Mouse (Mus musculus): Measurements from ENCODE around the gene Cfap97d1. TPM values are rescaled to one million over a fixed set of nuclear protein-coding genes. Genes with fewer than 3 reads are reported as not detected.

The Cfap97d1 gene
- polyA plus RNA-seq, 1 experiment from 2014 or later = not detected

DNA sequence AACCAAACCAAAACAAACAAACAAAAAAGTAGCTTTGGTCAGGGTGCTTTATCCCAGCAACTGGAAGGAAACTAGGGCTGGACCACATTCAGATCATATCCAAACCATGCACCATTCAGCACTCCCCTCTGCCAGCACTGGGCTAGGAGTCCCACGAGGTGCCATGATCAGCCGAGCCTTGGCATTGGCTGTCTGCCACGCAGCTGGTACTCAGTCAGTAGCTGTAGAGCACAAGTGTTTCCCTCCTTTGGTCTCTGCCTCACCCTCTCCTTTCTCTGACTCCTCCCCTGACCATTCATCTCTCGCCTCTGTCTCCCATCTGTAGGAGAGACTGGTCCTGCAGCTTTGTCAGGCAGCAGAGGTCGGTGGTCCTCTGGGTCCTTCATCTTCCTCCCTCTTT lies 26.6 kb upstream of the Cfap97d1 start:
- Histone ChIP-seq H3K9me3 (ENCODE audit: control insufficient read depth, low read length) (no peaks in the 10 kb centered on the region), H3K4me1 (ENCODE audit: control insufficient read depth, insufficient read depth, low read depth, low read length) (peaks cover 5% of the 10 kb centered on the region; the same call in 1 of the 2 replicates), H3K27me3 (replicated peaks; ENCODE audit: control insufficient read depth, insufficient read depth, low read length) (peaks cover 15% of the 10 kb centered on the region), H3K9ac (ENCODE audit: low read depth, low read length) (no peak overlapping the region), H3K4me2 (ENCODE audit: low read length) (no peak overlapping the region), H3K27ac (ENCODE audit: low read depth, low read length) (no peak overlapping the region), H3K36me3 (ENCODE audit: control insufficient read depth, insufficient read depth, low read length) (no peaks in the 10 kb centered on the region), H3K4me3 (ENCODE audit: low read length) (no peak overlapping the region)
- WGBS = 47% methylated on average over 5 of the region's 5 CpGs
- no peak for ATAC-seq

DNA sequence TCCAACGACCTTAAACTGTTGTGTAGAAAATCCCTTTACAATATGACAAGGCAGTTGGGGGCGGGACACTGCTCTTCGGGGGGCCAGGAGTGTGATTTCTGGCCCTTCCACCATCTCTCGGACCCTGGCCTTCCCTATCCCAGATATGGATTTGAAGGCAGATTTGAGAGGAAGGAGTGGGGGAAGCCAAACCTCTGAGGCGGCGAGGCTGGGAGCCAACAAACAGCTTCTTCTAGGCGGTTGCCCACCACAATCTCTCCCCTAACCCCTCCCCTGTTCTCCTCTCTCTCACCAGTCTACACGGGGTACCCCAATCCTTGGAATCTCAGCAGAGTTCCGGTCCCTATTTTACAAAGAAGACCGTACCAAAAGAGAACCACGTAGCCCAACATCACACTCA lies 21.0 kb upstream of the Cfap97d1 start:
- Histone ChIP-seq H3K4me3 (ENCODE audit: low read length) (peak overlapping the region; percentile 64; the same call in 1 of the 2 replicates), H3K4me2 (ENCODE audit: low read length) (peak overlapping the region; percentile 92), H3K9ac (ENCODE audit: low read depth, low read length) (no peak overlapping the region), H3K27me3 (replicated peaks; ENCODE audit: control insufficient read depth, insufficient read depth, low read length) (peaks cover 40% of the 10 kb centered on the region), H3K36me3 (ENCODE audit: control insufficient read depth, insufficient read depth, low read length) (no peaks in the 10 kb centered on the region), H3K9me3 (ENCODE audit: control insufficient read depth, low read length) (no peaks in the 10 kb centered on the region), H3K4me1 (ENCODE audit: control insufficient read depth, insufficient read depth, low read depth, low read length) (peaks cover 11% of the 10 kb centered on the region), H3K27ac (ENCODE audit: low read depth, low read length) (no peak overlapping the region)
- no peak for ATAC-seq
- WGBS = 3% methylated on average over 11 of the region's 11 CpGs

DNA sequence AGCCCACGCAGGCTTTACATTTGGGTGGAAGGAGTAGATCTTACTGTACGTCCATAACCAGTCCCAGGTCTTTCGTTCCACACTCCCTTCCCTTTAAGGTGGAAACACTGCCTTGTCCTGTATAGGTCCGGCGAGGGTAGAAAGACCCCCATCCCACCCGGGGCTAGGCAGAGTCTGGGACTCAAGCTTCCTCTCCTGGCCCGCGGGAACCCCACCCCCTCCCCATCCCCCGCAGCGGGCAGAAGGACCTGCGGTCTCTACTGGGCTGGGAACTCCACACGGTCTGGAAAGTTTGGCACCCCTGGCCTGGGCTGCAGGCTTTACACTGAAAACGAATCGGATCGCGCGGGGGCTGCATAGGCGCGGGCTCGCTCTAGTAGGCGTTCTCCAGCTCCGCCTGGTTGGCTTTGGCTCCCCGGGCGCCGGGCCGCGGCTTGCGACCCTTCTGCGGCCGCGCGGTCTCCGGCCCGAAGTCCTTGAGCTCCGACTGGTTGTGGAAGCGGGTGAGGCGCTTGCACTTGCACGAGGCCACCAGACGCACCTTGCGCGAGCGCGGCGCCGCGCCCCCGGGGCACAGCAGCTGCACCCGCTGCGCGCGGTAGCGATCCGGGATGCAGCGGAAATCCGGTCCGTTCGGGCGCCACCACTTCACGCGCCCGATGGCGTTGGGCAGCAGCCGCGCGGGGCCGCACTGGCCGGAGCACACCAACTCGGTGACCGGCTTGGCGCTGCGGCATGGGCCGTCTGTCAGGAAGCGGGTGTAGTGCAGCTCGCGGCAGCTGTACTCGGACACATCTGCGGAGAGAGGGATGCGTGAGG lies 20.4 kb upstream of the Cfap97d1 start:
- peaks cover 40% of the 10 kb centered on the region for H3K27me3 ChIP-seq (replicated peaks; ENCODE audit: control insufficient read depth, insufficient read depth, low read length)
- H3K4me2 ChIP-seq (ENCODE audit: low read length) = peak overlapping the region; percentile 92
- peak; percentile 68 for ATAC-seq
- peak overlapping the region; percentile 64 for H3K4me3 ChIP-seq (ENCODE audit: low read length)
- H3K36me3 ChIP-seq (ENCODE audit: control insufficient read depth, insufficient read depth, low read length) = no peaks in the 10 kb centered on the region
- H3K4me1 ChIP-seq (ENCODE audit: control insufficient read depth, insufficient read depth, low read depth, low read length) = peaks cover 11% of the 10 kb centered on the region
- H3K9me3 ChIP-seq (ENCODE audit: control insufficient read depth, low read length) = no peaks in the 10 kb centered on the region
- under 1% methylated on average over 71 of the region's 78 CpGs for WGBS
- H3K27ac ChIP-seq (ENCODE audit: low read depth, low read length) = no peak overlapping the region
- H3K9ac ChIP-seq (ENCODE audit: low read depth, low read length) = peak overlapping the region; percentile 79

DNA sequence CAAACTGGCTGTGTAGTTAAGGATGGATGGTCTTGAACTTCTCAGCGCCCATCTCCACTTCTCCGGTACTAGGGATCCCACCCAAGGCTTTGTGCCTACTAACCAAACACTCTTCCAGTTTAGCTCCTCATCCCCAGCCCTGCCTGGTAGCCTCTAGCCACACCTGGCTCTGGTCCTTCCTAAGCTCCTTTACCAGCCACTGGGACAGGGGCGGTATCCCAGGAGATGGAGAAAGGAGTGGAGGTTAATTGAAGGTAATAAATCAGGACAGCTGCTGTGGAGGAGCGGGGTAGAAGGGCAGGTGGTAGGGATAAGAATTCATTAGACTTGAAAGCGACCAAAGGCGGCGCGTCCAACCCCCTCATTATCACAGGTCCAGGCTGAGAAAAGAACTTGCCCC lies 19.4 kb upstream of the Cfap97d1 start:
- H3K9me3 ChIP-seq (ENCODE audit: control insufficient read depth, low read length) = no peaks in the 10 kb centered on the region
- ATAC-seq = no peak
- H3K36me3 ChIP-seq (ENCODE audit: control insufficient read depth, insufficient read depth, low read length) = no peaks in the 10 kb centered on the region
- H3K9ac ChIP-seq (ENCODE audit: low read depth, low read length) = no peak overlapping the region; the same call in 1 of the 2 replicates
- peak overlapping the region; percentile 92 for H3K4me2 ChIP-seq (ENCODE audit: low read length)
- H3K4me1 ChIP-seq (ENCODE audit: control insufficient read depth, insufficient read depth, low read depth, low read length) = peaks cover 11% of the 10 kb centered on the region
- no peak overlapping the region for H3K27ac ChIP-seq (ENCODE audit: low read depth, low read length)
- H3K27me3 ChIP-seq (replicated peaks; ENCODE audit: control insufficient read depth, insufficient read depth, low read length) = peaks cover 40% of the 10 kb centered on the region
- no peak overlapping the region for H3K4me3 ChIP-seq (ENCODE audit: low read length)
- WGBS = 13% methylated on average over 8 of the region's 8 CpGs

GRCm38 (mm10) chr11:101965553-101965952 lies 18.5 kb upstream of the Cfap97d1 start:
- Histone ChIP-seq H3K36me3 (ENCODE audit: control insufficient read depth, insufficient read depth, low read length) (no peaks in the 10 kb centered on the region), H3K27me3 (replicated peaks; ENCODE audit: control insufficient read depth, insufficient read depth, low read length) (peaks cover 40% of the 10 kb centered on the region), H3K9ac (ENCODE audit: low read depth, low read length) (no peak overlapping the region), H3K4me1 (ENCODE audit: control insufficient read depth, insufficient read depth, low read depth, low read length) (peaks cover 11% of the 10 kb centered on the region), H3K27ac (ENCODE audit: low read depth, low read length) (no peak overlapping the region), H3K4me3 (ENCODE audit: low read length) (no peak overlapping the region), H3K4me2 (ENCODE audit: low read length) (no peak overlapping the region), H3K9me3 (ENCODE audit: control insufficient read depth, low read length) (no peaks in the 10 kb centered on the region)
- WGBS = 7% methylated on average over 2 of the region's 2 CpGs
- no peak for ATAC-seq

DNA sequence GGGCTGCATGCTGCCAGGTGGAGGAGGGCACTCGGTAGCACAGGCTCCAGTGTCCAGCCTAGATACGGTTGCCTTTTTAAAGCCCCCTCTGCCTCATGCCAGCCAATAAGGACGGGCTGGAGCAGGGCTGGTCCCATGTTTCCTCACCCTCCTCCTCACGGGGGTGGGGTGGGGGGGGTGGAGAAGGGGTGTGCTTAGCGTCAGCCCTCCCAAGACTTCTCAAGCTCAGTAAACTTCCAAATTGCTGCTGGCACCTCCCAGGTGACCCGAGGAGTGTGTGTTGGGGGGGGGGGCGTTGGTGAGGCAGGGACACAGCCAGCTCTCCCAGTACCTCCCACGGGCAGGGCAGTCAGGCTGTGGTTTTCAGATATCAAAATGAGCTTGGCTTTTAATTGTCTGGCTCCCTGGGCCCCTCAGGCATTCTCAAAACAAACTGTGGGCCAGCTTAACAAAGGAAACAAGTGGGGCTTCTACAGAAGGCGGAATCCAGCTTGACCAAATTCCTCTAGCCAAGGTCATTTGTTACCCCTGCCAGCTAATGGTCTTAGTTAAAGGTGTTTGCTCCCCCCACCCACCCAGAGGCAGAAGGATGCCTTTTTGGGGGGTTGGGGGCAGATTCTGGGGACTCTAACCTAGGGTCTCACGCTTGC lies 17.0 kb upstream of the Cfap97d1 start, which contains the start of gene Sost:
Gene Sost, minus strand, starts transcription at position 51 of the 650 bp plus-strand sequence.
- Histone ChIP-seq H3K27me3 (replicated peaks; ENCODE audit: control insufficient read depth, insufficient read depth, low read length) (peaks cover 26% of the 10 kb centered on the region), H3K9ac (ENCODE audit: low read depth, low read length) (no peak within 1 kb of the TSS), H3K9me3 (ENCODE audit: control insufficient read depth, low read length) (no peaks in the 10 kb centered on the region), H3K27ac (ENCODE audit: low read depth, low read length) (no peak within 1 kb of the TSS), H3K4me1 (ENCODE audit: control insufficient read depth, insufficient read depth, low read depth, low read length) (peaks cover 11% of the 10 kb centered on the region), H3K36me3 (ENCODE audit: control insufficient read depth, insufficient read depth, low read length) (no peaks in the 10 kb centered on the region), H3K4me3 (ENCODE audit: low read length) (no peak within 1 kb of the TSS), H3K4me2 (ENCODE audit: low read length) (no peak within 1 kb of the TSS)
- WGBS = 27% methylated on average over 10 of the region's 10 CpGs
- no peak for ATAC-seq

- Histone ChIP-seq H3K4me1 (ENCODE audit: control insufficient read depth, insufficient read depth, low read depth, low read length) (peaks cover 7% of the 10 kb centered on the region), H3K36me3 (ENCODE audit: control insufficient read depth, insufficient read depth, low read length) (no peaks in the 10 kb centered on the region), H3K4me2 (ENCODE audit: low read length) (no peak overlapping the region), H3K9ac (ENCODE audit: low read depth, low read length) (no peak overlapping the region), H3K27me3 (replicated peaks; ENCODE audit: control insufficient read depth, insufficient read depth, low read length) (peaks cover 24% of the 10 kb centered on the region), H3K27ac (ENCODE audit: low read depth, low read length) (no peak overlapping the region), H3K9me3 (ENCODE audit: control insufficient read depth, low read length) (no peaks in the 10 kb centered on the region), H3K4me3 (ENCODE audit: low read length) (no peak overlapping the region)
- WGBS = 6% methylated on average over 7 of the region's 7 CpGs
- ATAC-seq = 0 out of 2 replicates have a peak, but pooled peaks have one; percentile 7
Measured at GRCm38 (mm10) chr11:101968311-101968710, 15.8 kb upstream of the Cfap97d1 start.

GRCm38 (mm10) chr11:101968791-101969190 lies 15.3 kb upstream of the Cfap97d1 start:
- peak; percentile 59 for ATAC-seq
- 0% methylated on average over 5 of the region's 5 CpGs for WGBS
- Histone ChIP-seq H3K9me3 (ENCODE audit: control insufficient read depth, low read length) (no peaks in the 10 kb centered on the region), H3K27ac (ENCODE audit: low read depth, low read length) (no peak overlapping the region), H3K9ac (ENCODE audit: low read depth, low read length) (no peak overlapping the region), H3K27me3 (replicated peaks; ENCODE audit: control insufficient read depth, insufficient read depth, low read length) (peaks cover 21% of the 10 kb centered on the region), H3K4me2 (ENCODE audit: low read length) (no peak overlapping the region), H3K4me3 (ENCODE audit: low read length) (no peak overlapping the region), H3K36me3 (ENCODE audit: control insufficient read depth, insufficient read depth, low read length) (no peaks in the 10 kb centered on the region), H3K4me1 (ENCODE audit: control insufficient read depth, insufficient read depth, low read depth, low read length) (peaks cover 3% of the 10 kb centered on the region; the same call in 1 of the 2 replicates)

- H3K4me1 ChIP-seq (ENCODE audit: control insufficient read depth, insufficient read depth, low read depth, low read length) = no peaks in the 10 kb centered on the region; the same call in 1 of the 2 replicates
- no peak overlapping the region for H3K4me2 ChIP-seq (ENCODE audit: low read length)
- ATAC-seq = no peak
- WGBS = 83% methylated on average over 13 of the region's 13 CpGs
- no peak overlapping the region for H3K4me3 ChIP-seq (ENCODE audit: low read length)
- H3K27ac ChIP-seq (ENCODE audit: low read depth, low read length) = no peak overlapping the region
- H3K9me3 ChIP-seq (ENCODE audit: control insufficient read depth, low read length) = no peaks in the 10 kb centered on the region
- H3K9ac ChIP-seq (ENCODE audit: low read depth, low read length) = no peak overlapping the region
- H3K27me3 ChIP-seq (replicated peaks; ENCODE audit: control insufficient read depth, insufficient read depth, low read length) = peaks cover 15% of the 10 kb centered on the region
- no peaks in the 10 kb centered on the region; the same call in 1 of the 2 replicates for H3K36me3 ChIP-seq (ENCODE audit: control insufficient read depth, insufficient read depth, low read length)
Measured at GRCm38 (mm10) chr11:101969835-101970234, 14.2 kb upstream of the Cfap97d1 start.

Measured in hindbrain, embryonic 16.5 days (tissue).